Mouse (Mus musculus) liver, embryonic 14.5 days (tissue): ENCODE measurements around the gene Mixl1. TPM values are rescaled to one million over a fixed set of nuclear protein-coding genes. Genes with fewer than 3 reads are reported as not detected.

Experiments used
- ATAC-seq: fragments of 200-750 bp; cut with Nextera tagmentation; 2 replicates; pipeline ENCODE4 v1.8.0; 2017; ENCODE audit warnings: moderate number of reproducible peaks, mild to moderate bottlenecking, moderate library complexity; ENCODE audit not compliant: insufficient read depth
- DNase-seq, 3 experiments: peaks; one replicate each; pipeline ENCODE4 v3.0.0-alpha.2; 2012 to 2013; ENCODE audit warnings: low read depth in 3 of 3, low spot score in 3 of 3
- H3K27ac ChIP-seq: fragments of 300-500 bp; sonication (generic); 2 replicates; pipeline ENCODE4 v1.5.1; 2014; ENCODE audit warnings: moderate library complexity, mild to moderate bottlenecking, control low read depth, inconsistent platforms
- H3K27me3 ChIP-seq: fragments of 300-500 bp; sonication (generic); 2 replicates; pipeline ENCODE4 v1.6.1; 2014; ENCODE audit warnings: mild to moderate bottlenecking, low read length, moderate library complexity; ENCODE audit not compliant: control insufficient read depth, insufficient read depth
- H3K36me3 ChIP-seq: fragments of 300-500 bp; sonication (generic); replicated peaks from 2 replicates; pipeline ENCODE4 v1.6.1; 2014; ENCODE audit warnings: low read depth; ENCODE audit not compliant: control insufficient read depth, insufficient read depth
- H3K4me1 ChIP-seq, 2 experiments: fragments of 200-500 bp in 1 of 2; fragments of 300-500 bp in 1 of 2; sonication (generic) in 1 of 2; replicated peaks; 2 replicates each; pipeline ENCODE4 v1.6.1; 2012 to 2014; ENCODE audit warnings: antibody characterized with exemption in 1 of 2, inconsistent platforms in 1 of 2, low read length in 1 of 2; ENCODE audit not compliant: control insufficient read depth in 2 of 2, insufficient read depth in 2 of 2
- H3K4me2 ChIP-seq: fragments of 300-500 bp; sonication (generic); 2 replicates; pipeline ENCODE4 v1.6.1; 2014; ENCODE audit warnings: low read depth, mild to moderate bottlenecking, control low read depth, moderate library complexity
- H3K4me3 ChIP-seq, 2 experiments: fragments of 200-500 bp in 1 of 2; fragments of 300-500 bp in 1 of 2; sonication (generic) in 1 of 2; 2 replicates each; pipeline ENCODE4 v1.5.1; 2012 to 2014; ENCODE audit warnings: low read depth in 2 of 2, low read length in 2 of 2, mild to moderate bottlenecking in 2 of 2, control low read depth in 1 of 2, inconsistent platforms in 1 of 2, moderate library complexity in 1 of 2; ENCODE audit not compliant: insufficient read depth in 1 of 2
- H3K9ac ChIP-seq: fragments of 300-500 bp; sonication (generic); replicated peaks from 2 replicates; pipeline ENCODE4 v1.6.1; 2014; ENCODE audit warnings: mild to moderate bottlenecking, control low read depth, moderate library complexity
- H3K9me3 ChIP-seq: fragments of 300-500 bp; sonication (generic); 2 replicates; pipeline ENCODE4 v1.6.1; 2016; ENCODE audit warnings: low read length, mixed read lengths; ENCODE audit not compliant: control insufficient read depth
- CTCF ChIP-seq: IDR thresholded peaks from 2 replicates; pipeline ENCODE4 v1.5.1; 2016; ENCODE audit warnings: antibody characterized with exemption, low read depth, control low read depth
- EP300 ChIP-seq: IDR thresholded peaks from 2 replicates; pipeline ENCODE4 v1.6.1; 2016; ENCODE audit warnings: antibody characterized with exemption, low read depth
- WGBS: fragments of 180-500 bp; shearing (Covaris S2); extraction: QIAGEN DNeasy Blood & Tissue Kit; methylation state at CpG from one replicate; pipeline ENCODE4 v1.1.7; 2014; ENCODE audit not compliant: insufficient replicate concordance; 5-methylcytosine and 5-hydroxymethylcytosine counted together
- polyA plus RNA-seq, 2 experiments: library from polyadenylated mRNA; depleted of rRNA in 1 of 2; stranded (reverse) in 1 of 2; unstranded in 1 of 2; fragments of >200 nt; fragmentation: Nextera tagmentation in 1 of 2; extraction: Ambion mirVana in 1 of 2; gene quantifications; 2 replicates each; pipeline versions ENCODE4 v1.2.1 to v1.2.3; 2012 to 2014

The Mixl1 gene
- polyA plus RNA-seq, 2 experiments = 0.18 TPM

DNA sequence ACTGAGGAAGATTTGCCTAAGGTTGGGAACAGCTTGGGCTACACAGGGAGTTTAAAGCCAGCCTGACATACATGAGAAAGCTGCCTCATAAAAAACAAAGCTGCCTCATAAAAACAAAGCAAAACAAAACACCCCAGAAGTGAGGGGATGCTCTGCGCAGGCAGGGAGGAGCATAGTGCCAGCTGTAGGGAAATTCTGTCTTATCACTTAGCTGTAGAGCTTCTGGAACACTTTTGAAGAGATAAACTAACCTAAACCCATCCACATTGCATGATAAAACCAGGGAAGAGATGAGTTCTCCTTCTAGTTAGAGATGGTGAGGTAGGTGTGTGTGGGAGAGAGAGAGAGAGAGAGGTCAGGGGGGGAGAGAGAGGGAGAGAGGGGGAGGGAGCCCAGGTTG lies 25.8 kb upstream of the Mixl1 start:
- Histone ChIP-seq H3K27ac (peak overlapping the region; percentile 12), H3K9ac (no peak overlapping the region), H3K9me3 (no peaks in the 10 kb centered on the region), H3K4me3 (no peak overlapping the region), H3K4me2 (peak overlapping the region; percentile 22), H3K36me3 (no peaks in the 10 kb centered on the region), H3K4me1 (peaks cover 21 to 29% of the 10 kb centered on the region in 2 experiments), H3K27me3 (no peaks in the 10 kb centered on the region)
- DNase-seq (peak in 2 of 3 experiments; percentile 36 to 39), ATAC-seq (peak; percentile 38; the same call in 1 of the 2 replicates)
- WGBS = 3% methylated on average over 1 of the region's 1 CpGs
- TF ChIP-seq EP300 = peak; percentile 53
- no peak for TF ChIP-seq CTCF

DNA sequence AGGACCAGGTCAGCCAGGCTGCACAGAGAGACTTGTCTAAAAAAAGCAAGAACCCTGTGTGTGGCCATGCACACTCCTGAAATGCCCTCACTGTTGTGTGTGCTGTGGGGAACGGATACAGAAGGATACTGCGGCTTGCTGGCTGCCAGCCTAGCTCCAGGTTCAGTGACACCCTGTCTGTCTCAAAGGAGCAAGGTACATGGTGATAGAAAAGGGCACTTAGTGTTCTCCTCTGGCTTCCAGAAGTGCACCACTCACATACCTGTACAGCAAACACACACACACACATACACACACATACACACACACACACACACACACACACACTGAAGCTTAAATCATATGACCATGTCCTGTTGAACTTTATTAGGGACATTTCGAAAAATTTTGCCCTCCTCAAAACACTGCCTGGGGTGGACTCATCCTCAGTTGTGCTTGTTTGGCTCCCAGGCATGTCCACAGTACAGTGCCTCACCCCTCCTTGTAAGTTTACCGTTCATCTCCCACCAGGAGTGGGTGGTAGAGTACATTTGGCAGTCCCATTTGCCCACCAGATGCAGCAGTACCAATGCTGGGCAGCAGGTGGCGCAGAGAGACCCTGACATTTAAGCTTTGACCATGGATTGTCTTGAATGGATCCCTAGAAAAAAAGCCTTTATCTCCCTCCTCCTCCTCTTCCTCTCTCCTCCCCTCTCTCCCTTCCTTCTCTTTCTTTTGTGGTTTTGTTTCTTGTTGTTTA lies 23.3 kb upstream of the Mixl1 start:
- Histone ChIP-seq H3K27ac (no peak overlapping the region), H3K4me1 (peaks cover 12 to 20% of the 10 kb centered on the region in 2 experiments), H3K27me3 (no peaks in the 10 kb centered on the region), H3K9me3 (no peaks in the 10 kb centered on the region), H3K4me3 (no peak overlapping the region), H3K4me2 (no peak overlapping the region), H3K36me3 (no peaks in the 10 kb centered on the region), H3K9ac (no peak overlapping the region)
- ATAC-seq = no peak
- peak; percentile 99 for TF ChIP-seq CTCF
- TF ChIP-seq EP300 = no peak
- peak; percentile 50 to 66 (median 52) for DNase-seq
- 42% methylated on average over 5 of the region's 5 CpGs for WGBS

DNA sequence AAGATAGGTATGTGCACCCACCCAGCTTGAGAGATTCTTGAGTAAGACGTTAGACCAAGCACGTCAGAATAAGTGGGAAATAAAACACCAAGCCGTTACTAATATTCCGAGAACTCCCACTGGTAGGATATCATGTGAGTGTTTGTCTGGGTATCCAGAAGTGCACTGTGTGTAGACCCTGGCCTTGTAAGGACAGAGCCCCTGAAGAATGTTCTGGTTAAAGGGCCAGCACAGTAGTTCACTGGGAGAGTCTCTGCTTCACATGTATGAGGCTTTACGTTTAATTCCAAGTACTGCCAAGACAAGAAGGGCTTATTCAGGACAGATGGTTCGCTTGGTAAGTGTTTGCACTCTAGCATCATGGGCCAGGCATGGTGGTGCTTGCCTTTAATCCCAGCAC lies 22.6 kb upstream of the Mixl1 start:
- Histone ChIP-seq H3K27me3 (no peaks in the 10 kb centered on the region), H3K36me3 (no peaks in the 10 kb centered on the region), H3K4me3 (no peak overlapping the region), H3K4me1 (peaks cover 9 to 18% of the 10 kb centered on the region in 2 experiments), H3K4me2 (no peak overlapping the region), H3K9me3 (no peaks in the 10 kb centered on the region), H3K9ac (no peak overlapping the region), H3K27ac (no peak overlapping the region)
- no peak for ATAC-seq
- WGBS = 69% methylated on average over 6 of the region's 6 CpGs
- TF ChIP-seq CTCF = no peak
- no peak for TF ChIP-seq EP300
- DNase-seq = no peak

DNA sequence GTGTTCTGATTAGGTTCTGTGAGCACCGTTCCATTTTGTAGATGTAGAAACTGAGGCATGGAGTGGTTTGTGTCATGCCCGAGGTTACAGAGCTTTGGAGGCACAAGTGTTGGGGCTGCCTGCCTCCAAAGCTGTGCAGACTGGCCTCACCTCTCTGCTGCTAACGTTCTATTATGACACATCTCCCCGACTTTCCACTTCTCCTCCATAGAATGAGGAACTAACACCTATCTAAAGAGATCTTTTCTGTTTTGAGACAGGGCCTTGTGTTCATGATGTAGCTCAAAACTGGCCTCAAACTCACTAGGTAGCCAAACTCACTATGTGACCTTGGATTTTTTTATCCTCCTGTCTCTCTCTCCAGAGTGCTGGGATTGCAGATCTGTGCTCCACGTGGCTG lies 21.9 kb upstream of the Mixl1 start:
- no peak overlapping the region for H3K4me2 ChIP-seq
- no peak overlapping the region for H3K27ac ChIP-seq
- H3K4me1 ChIP-seq = peaks cover 7 to 16% of the 10 kb centered on the region in 2 experiments
- no peak overlapping the region for H3K4me3 ChIP-seq
- DNase-seq (no peak), ATAC-seq (no peak)
- no peaks in the 10 kb centered on the region for H3K9me3 ChIP-seq
- H3K9ac ChIP-seq = no peak overlapping the region
- no peaks in the 10 kb centered on the region for H3K36me3 ChIP-seq
- H3K27me3 ChIP-seq = no peaks in the 10 kb centered on the region
- TF ChIP-seq EP300 (no peak), CTCF (no peak)
- WGBS = 36% methylated on average over 5 of the region's 5 CpGs

DNA sequence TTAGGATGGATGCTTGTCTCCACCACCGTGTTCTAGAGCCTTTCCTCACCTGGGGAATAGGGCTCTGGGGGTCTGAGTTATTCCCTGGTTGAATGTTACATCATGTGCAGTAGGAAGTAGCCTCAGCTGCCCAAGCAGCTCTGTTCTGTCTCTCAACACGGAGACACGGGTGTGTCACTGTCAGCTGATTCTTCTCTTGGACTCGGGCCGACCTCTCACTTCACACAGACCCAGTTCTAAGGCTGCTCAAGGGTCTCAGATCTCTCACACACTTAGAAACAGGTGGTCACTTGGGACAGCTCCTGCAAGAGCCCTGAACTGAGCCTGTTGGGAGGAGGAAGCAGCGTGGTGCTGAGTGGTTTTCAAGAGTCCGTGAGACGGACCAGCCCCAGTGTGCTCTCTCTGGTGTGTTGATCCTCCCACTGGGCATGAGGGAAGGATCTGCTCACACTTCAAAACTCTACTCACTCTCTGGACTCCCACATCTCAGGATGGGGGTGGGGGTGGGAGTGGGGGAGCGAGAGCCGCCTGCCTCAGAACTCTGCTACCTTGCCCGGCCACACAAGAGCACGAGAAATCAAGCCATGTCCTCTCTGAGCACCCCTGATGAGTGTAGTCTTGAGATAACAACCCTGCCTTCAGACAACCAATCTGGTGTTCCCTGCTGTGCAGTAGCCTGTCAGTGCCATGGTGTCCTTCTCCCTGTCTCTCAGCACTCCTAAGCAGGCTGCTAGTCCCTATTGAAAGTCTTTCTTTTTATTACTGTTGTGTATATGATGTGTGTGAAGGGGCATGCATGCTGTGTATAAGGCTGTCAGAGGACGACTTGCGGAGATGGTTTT lies 12.3 kb upstream of the Mixl1 start:
- H3K9me3 ChIP-seq = no peaks in the 10 kb centered on the region
- no peak for TF ChIP-seq CTCF
- H3K27ac ChIP-seq = no peak overlapping the region
- no peaks in the 10 kb centered on the region for H3K36me3 ChIP-seq
- no peak for DNase-seq
- H3K27me3 ChIP-seq = no peaks in the 10 kb centered on the region
- H3K4me3 ChIP-seq = no peak overlapping the region
- H3K4me1 ChIP-seq = peaks cover 3 to 8% of the 10 kb centered on the region in 2 experiments; a peak in 3 of 4 replicates
- WGBS = 44% methylated on average over 14 of the region's 14 CpGs
- no peak overlapping the region for H3K9ac ChIP-seq
- no peak for ATAC-seq
- no peak overlapping the region for H3K4me2 ChIP-seq
